Mouse (Mus musculus) heart, embryonic 15.5 days (tissue): ENCODE results near the gene Irf1. TPM values are rescaled to one million over a fixed set of nuclear protein-coding genes. Genes with fewer than 3 reads are reported as not detected.

Source experiments
- ATAC-seq: fragments of 200-750 bp; cut with Nextera tagmentation; replicated peaks from 2 replicates; pipeline ENCODE4 v1.8.0; 2017; ENCODE audit warnings: low read depth, moderate TSS enrichment; ENCODE audit not compliant: insufficient number of reproducible peaks, insufficient read depth, low FRiP score
- H3K27ac ChIP-seq: fragments of 300-500 bp; sonication (generic); 2 replicates; pipeline ENCODE4 v1.5.1; 2015; ENCODE audit warnings: mild to moderate bottlenecking, inconsistent platforms
- H3K27me3 ChIP-seq: fragments of 300-500 bp; sonication (generic); 2 replicates; pipeline ENCODE4 v1.6.1; 2015; ENCODE audit warnings: inconsistent platforms
- H3K36me3 ChIP-seq: fragments of 300-500 bp; sonication (generic); 2 replicates; pipeline ENCODE4 v1.6.1; 2015; ENCODE audit warnings: mild to moderate bottlenecking, inconsistent platforms
- H3K4me1 ChIP-seq: fragments of 300-500 bp; sonication (generic); replicated peaks from 2 replicates; pipeline ENCODE4 v1.6.1; 2015; ENCODE audit warnings: inconsistent platforms
- H3K4me2 ChIP-seq: fragments of 300-500 bp; sonication (generic); 2 replicates; pipeline ENCODE4 v1.6.1; 2015; ENCODE audit warnings: inconsistent platforms, mild to moderate bottlenecking, moderate library complexity
- H3K4me3 ChIP-seq: fragments of 300-500 bp; sonication (generic); 2 replicates; pipeline ENCODE4 v1.5.1; 2015; ENCODE audit warnings: mild to moderate bottlenecking, inconsistent platforms
- H3K9ac ChIP-seq: fragments of 300-500 bp; sonication (generic); 2 replicates; pipeline ENCODE4 v1.6.1; 2015; ENCODE audit warnings: mild to moderate bottlenecking, inconsistent platforms
- H3K9me3 ChIP-seq: fragments of 300-500 bp; sonication (generic); replicated peaks from 2 replicates; pipeline ENCODE4 v1.6.1; 2016; ENCODE audit warnings: inconsistent platforms
- WGBS: fragments of 180-500 bp; shearing (Covaris S2); methylation state at CpG from one replicate; pipeline ENCODE4 v1.1.7; 2015; ENCODE audit warnings: mixed read lengths; 5-methylcytosine and 5-hydroxymethylcytosine counted together
- microRNA-seq: library from miRNA; unstranded; fragments of <30 nt; microRNA quantifications from one replicate; pipeline ENCODE4, GENCODE M21; 2016
- polyA plus RNA-seq: library from polyadenylated mRNA; unstranded; fragments of >200 nt; fragmentation: Nextera tagmentation; extraction: Ambion mirVana; gene quantifications from 2 replicates; pipeline ENCODE4 v1.2.1, GENCODE M21; 2015

Gene Irf1
- polyA plus RNA-seq, 1 experiment from 2014 or later = 10.2 TPM

DNA sequence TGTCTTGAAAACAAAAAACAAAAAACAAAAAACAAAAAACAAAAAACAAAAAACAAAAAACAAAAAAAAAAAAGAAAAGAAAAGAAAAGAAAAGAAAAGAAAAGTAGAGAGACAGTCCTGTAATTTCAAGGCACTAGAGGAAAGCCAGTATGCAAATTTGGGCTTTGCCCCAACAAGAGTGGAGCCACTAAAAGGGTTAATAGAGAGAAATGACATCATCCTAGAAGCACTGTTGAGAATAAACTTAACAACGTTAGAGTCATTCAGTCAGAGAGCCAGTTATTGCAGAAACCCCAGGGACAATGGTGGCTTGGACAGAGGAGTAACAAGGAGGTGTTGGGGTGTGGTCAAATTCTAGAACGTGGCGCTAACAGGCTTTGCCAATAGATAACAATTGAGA is 45.0 kb downstream of the Irf1 start:
- H3K27me3 ChIP-seq = no peaks in the 10 kb centered on the region
- 55% methylated on average over 3 of the region's 3 CpGs for WGBS

GRCm38 (mm10) chr11:53816841-53817375 is 47.1 kb downstream of the Irf1 start:
- no peaks in the 10 kb centered on the region for H3K4me1 ChIP-seq
- ATAC-seq = no peak

More for the DNA sequence above, 45.0 kb downstream of the Irf1 start:
- Histone ChIP-seq H3K4me3 (no peak overlapping the region), H3K9me3 (no peaks in the 10 kb centered on the region), H3K36me3 (no peaks in the 10 kb centered on the region), H3K27ac (no peak overlapping the region), H3K4me1 (no peaks in the 10 kb centered on the region), H3K4me2 (no peak overlapping the region), H3K9ac (no peak overlapping the region)
- no peak for ATAC-seq

DNA sequence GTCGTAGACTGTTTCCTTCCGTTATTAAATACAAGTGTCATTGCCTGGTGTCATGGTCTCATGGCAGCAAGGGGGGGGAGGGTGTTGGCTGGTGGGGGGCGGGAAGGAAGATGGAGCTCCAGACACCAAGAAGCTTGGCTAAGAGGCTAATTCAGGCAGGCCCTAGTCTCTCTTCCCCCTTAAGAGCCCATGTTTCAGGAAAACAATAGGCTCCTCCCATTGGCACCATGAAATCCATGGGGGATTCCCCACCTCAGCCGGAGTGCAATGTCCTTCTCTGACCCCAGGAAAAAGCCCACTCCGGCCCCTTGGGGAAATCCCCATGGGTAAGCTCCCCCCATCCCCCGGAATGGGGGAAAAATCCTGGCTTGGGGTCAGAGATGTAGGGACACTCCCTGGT is 49.0 kb downstream of the Irf1 start:
- no peaks in the 10 kb centered on the region for H3K4me1 ChIP-seq
- H3K27me3 ChIP-seq = no peaks in the 10 kb centered on the region
- H3K9me3 ChIP-seq = no peaks in the 10 kb centered on the region
- no peak overlapping the region for H3K27ac ChIP-seq
- 54% methylated on average over 6 of the region's 6 CpGs for WGBS
- H3K4me2 ChIP-seq = no peak overlapping the region
- ATAC-seq = no peak
- H3K9ac ChIP-seq = no peak overlapping the region
- no peak overlapping the region for H3K4me3 ChIP-seq
- no peaks in the 10 kb centered on the region for H3K36me3 ChIP-seq

More at GRCm38 (mm10) chr11:53816841-53817375, 47.1 kb downstream of the Irf1 start:
- Histone ChIP-seq H3K27me3 (no peaks in the 10 kb centered on the region), H3K27ac (no peak overlapping the region), H3K9ac (no peak overlapping the region), H3K36me3 (no peaks in the 10 kb centered on the region), H3K4me2 (no peak overlapping the region), H3K9me3 (no peaks in the 10 kb centered on the region), H3K4me3 (no peak overlapping the region)
- 81% methylated on average over 5 of the region's 5 CpGs for WGBS

DNA sequence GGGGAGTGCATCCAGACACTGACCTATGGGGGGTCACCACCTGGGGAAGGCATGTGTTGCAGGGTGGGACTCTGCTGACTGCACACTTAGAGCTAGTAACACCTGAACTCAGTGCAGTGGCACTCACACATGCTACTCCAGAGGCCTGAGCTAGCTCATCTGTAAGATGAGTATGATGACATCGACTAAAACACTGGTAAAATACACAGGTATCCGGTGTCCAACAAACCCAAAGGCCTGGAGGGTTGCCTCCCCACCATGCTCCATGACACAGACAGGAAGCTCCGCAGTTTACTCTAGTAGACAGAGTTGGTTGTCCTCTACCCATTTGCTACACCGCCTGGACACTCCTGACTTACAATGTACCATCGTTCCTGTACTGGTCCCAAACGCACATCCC is 49.7 kb downstream of the Irf1 start:
- Histone ChIP-seq H3K27ac (no peak overlapping the region), H3K9ac (no peak overlapping the region), H3K36me3 (no peaks in the 10 kb centered on the region), H3K4me1 (no peaks in the 10 kb centered on the region), H3K4me3 (no peak overlapping the region), H3K4me2 (no peak overlapping the region), H3K27me3 (no peaks in the 10 kb centered on the region), H3K9me3 (no peaks in the 10 kb centered on the region)
- WGBS = 90% methylated on average over 6 of the region's 6 CpGs
- ATAC-seq = no peak

- ATAC-seq = no peak
- no peak overlapping the region for H3K4me3 ChIP-seq
- H3K36me3 ChIP-seq = no peaks in the 10 kb centered on the region
- no peak overlapping the region for H3K27ac ChIP-seq
- WGBS = 70% methylated on average over 13 of the region's 13 CpGs
- no peaks in the 10 kb centered on the region for H3K9me3 ChIP-seq
- no peak overlapping the region for H3K9ac ChIP-seq
- H3K4me2 ChIP-seq = no peak overlapping the region
- no peaks in the 10 kb centered on the region for H3K27me3 ChIP-seq
- H3K4me1 ChIP-seq = no peaks in the 10 kb centered on the region
Observed at GRCm38 (mm10) chr11:53820516-53821170, 50.8 kb downstream of the Irf1 start.

- no peaks in the 10 kb centered on the region for H3K9me3 ChIP-seq
- WGBS = 84% methylated on average over 11 of the region's 11 CpGs
Observed at GRCm38 (mm10) chr11:53821230-53821944, 51.6 kb downstream of the Irf1 start.

GRCm38 (mm10) chr11:53821945-53822338 is 52.1 kb downstream of the Irf1 start:
- H3K9ac ChIP-seq = no peak overlapping the region
- no peaks in the 10 kb centered on the region for H3K27me3 ChIP-seq
- ATAC-seq = no peak
- 90% methylated on average over 3 of the region's 3 CpGs for WGBS
- no peaks in the 10 kb centered on the region for H3K9me3 ChIP-seq
- no peak overlapping the region for H3K4me3 ChIP-seq
- no peaks in the 10 kb centered on the region for H3K36me3 ChIP-seq
- 0 out of 2 replicates have a peak, but pooled peaks cover 3% of the 10 kb centered on the region for H3K4me1 ChIP-seq
- no peak overlapping the region for H3K27ac ChIP-seq
- H3K4me2 ChIP-seq = no peak overlapping the region

More at GRCm38 (mm10) chr11:53821230-53821944, 51.6 kb downstream of the Irf1 start:
- H3K9ac ChIP-seq = no peak overlapping the region
- H3K4me1 ChIP-seq = 0 out of 2 replicates have a peak, but pooled peaks cover 3% of the 10 kb centered on the region
- no peak overlapping the region for H3K4me3 ChIP-seq
- no peak overlapping the region for H3K4me2 ChIP-seq
- ATAC-seq = peak; percentile 40
- H3K27ac ChIP-seq = no peak overlapping the region
- no peaks in the 10 kb centered on the region for H3K27me3 ChIP-seq
- H3K36me3 ChIP-seq = no peaks in the 10 kb centered on the region

DNA sequence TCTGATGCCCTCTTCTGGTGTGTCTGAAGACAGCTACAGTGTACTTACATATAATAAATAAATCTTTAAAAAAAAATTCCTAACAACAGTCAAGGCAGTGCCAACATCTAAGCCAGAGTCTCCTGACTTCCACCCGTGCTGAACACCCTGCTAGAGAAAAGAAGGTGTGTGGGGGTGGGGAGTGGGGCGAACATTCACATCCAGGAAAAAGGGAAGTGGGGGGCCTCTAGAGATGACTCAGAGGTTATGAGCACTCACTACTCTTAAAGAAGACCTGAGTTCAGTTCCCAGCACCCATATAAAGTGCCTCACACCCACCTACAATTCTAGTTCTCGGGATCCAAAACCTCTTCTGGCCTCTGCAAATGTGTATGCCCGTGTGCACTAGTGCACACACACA is 55.6 kb downstream of the Irf1 start:
- Histone ChIP-seq H3K4me1 (0 out of 2 replicates have a peak, but pooled peaks cover 3% of the 10 kb centered on the region), H3K9ac (no peak overlapping the region), H3K36me3 (no peaks in the 10 kb centered on the region), H3K27me3 (no peaks in the 10 kb centered on the region), H3K4me2 (no peak overlapping the region), H3K27ac (no peak overlapping the region), H3K9me3 (no peaks in the 10 kb centered on the region), H3K4me3 (no peak overlapping the region)
- ATAC-seq = no peak
- WGBS = 81% methylated on average over 4 of the region's 4 CpGs

Small RNA genes within 50 kb of the gene (microRNA-seq; reads per million reads assigned to microRNA genes)
- not detected for gene Mir7671

Other genes with a start within 250 kb of the Irf1 start
- 43.5 and 43.6 TPM in 2 replicates for gene Kif3a, start 202.6 kb upstream of the Irf1 start, polyA plus RNA-seq
- gene Il4, start 151.3 kb upstream of the Irf1 start, polyA plus RNA-seq = 0.33 and 0.82 TPM in 2 replicates
- not detected in 2 replicates for gene Il13, start 135.3 kb upstream of the Irf1 start, polyA plus RNA-seq
- 17.3 and 19.5 TPM in 2 replicates for gene Rad50, start 62.7 kb upstream of the Irf1 start, polyA plus RNA-seq
- gene Il5, start 49.2 kb upstream of the Irf1 start, polyA plus RNA-seq = not detected in 2 replicates
- gene Gm17334, start 3.2 kb downstream of the Irf1 start, polyA plus RNA-seq = 0.15 TPM in 1 of 2 replicates, not detected in the other
- 0.74 and 2.5 TPM in 2 replicates for gene Gm12216, start 89.2 kb downstream of the Irf1 start, polyA plus RNA-seq
- 7.3 and 8.9 TPM in 2 replicates for gene Slc22a5, start 121.6 kb downstream of the Irf1 start, polyA plus RNA-seq
- gene Slc22a21, start 210.3 kb downstream of the Irf1 start, polyA plus RNA-seq = 1.8 and 2.6 TPM in 2 replicates